Mouse (Mus musculus) lung, postnatal 0 days (tissue): ENCODE results near the gene Btbd3. TPM values are rescaled to one million over a fixed set of nuclear protein-coding genes. Genes with fewer than 3 reads are reported as not detected.

Experiments used
- ATAC-seq: fragments of 200-750 bp; cut with Nextera tagmentation; 2 replicates; pipeline ENCODE4 v1.8.0; 2017; ENCODE audit warnings: moderate library complexity
- DNase-seq: peaks from one replicate; pipeline ENCODE4 v3.0.0-alpha.2; 2016; ENCODE audit warnings: low spot score
- H3K27ac ChIP-seq: fragments of 300-500 bp; sonication (generic); 2 replicates; pipeline ENCODE4 v1.5.1; 2014; ENCODE audit warnings: antibody characterized with exemption, mild to moderate bottlenecking, low read length, mixed read lengths
- H3K27me3 ChIP-seq: fragments of 300-500 bp; sonication (generic); replicated peaks from 2 replicates; pipeline ENCODE4 v1.6.1; 2014; ENCODE audit warnings: low read length, mixed read lengths; ENCODE audit not compliant: insufficient read depth
- H3K36me3 ChIP-seq: fragments of 300-500 bp; sonication (generic); 2 replicates; pipeline ENCODE4 v1.6.1; 2014; ENCODE audit warnings: low read length, mixed read lengths; ENCODE audit not compliant: insufficient read depth
- H3K4me1 ChIP-seq: fragments of 300-500 bp; sonication (generic); 2 replicates; pipeline ENCODE4 v1.6.1; 2014; ENCODE audit warnings: antibody characterized with exemption, low read depth, low read length, mixed read lengths; ENCODE audit not compliant: insufficient read depth
- H3K4me2 ChIP-seq: fragments of 300-500 bp; sonication (generic); replicated peaks from 2 replicates; pipeline ENCODE4 v1.6.1; 2014; ENCODE audit warnings: low read depth, mild to moderate bottlenecking, low read length, moderate library complexity, mixed read lengths
- H3K4me3 ChIP-seq: fragments of 300-500 bp; sonication (generic); 2 replicates; pipeline ENCODE4 v1.5.1; 2014; ENCODE audit warnings: low read depth, low read length
- H3K9ac ChIP-seq: fragments of 300-500 bp; sonication (generic); replicated peaks from 2 replicates; pipeline ENCODE4 v1.6.1; 2014; ENCODE audit warnings: low read depth, mild to moderate bottlenecking
- H3K9me3 ChIP-seq: fragments of 300-500 bp; sonication (generic); 2 replicates; pipeline ENCODE4 v1.6.1; 2016; ENCODE audit warnings: low read length, mixed read lengths
- CTCF ChIP-seq: IDR thresholded peaks from 2 replicates; pipeline ENCODE4 v1.5.1; 2016; ENCODE audit warnings: antibody characterized with exemption, mild to moderate bottlenecking
- EP300 ChIP-seq: IDR thresholded peaks from 2 replicates; pipeline ENCODE4 v1.6.1; 2016; ENCODE audit warnings: antibody characterized with exemption, mild to moderate bottlenecking, control low read depth
- WGBS: fragments of 180-500 bp; shearing (Covaris S2); extraction: QIAGEN DNeasy Blood & Tissue Kit; methylation state at CpG from one replicate; pipeline ENCODE4 v1.1.7; 2014; 5-methylcytosine and 5-hydroxymethylcytosine counted together
- polyA plus RNA-seq: library from polyadenylated mRNA; unstranded; fragments of >200 nt; fragmentation: Nextera tagmentation; extraction: Ambion mirVana; gene quantifications from 2 replicates; pipeline ENCODE4 v1.2.1, GENCODE M21; 2015

Btbd3 gene
- polyA plus RNA-seq, 1 experiment from 2014 or later: 58.6 TPM

- Histone ChIP-seq H3K4me1 (no peaks in the 10 kb centered on the region), H3K27me3 (no peaks in the 10 kb centered on the region), H3K4me3 (no peak overlapping the region), H3K4me2 (no peak overlapping the region), H3K36me3 (no peaks in the 10 kb centered on the region), H3K9me3 (no peaks in the 10 kb centered on the region), H3K9ac (no peak overlapping the region), H3K27ac (no peak overlapping the region)
- WGBS: 88% methylated on average over 3 of the region's 3 CpGs
- DNase-seq: no peak
- no peak for TF ChIP-seq CTCF
- ATAC-seq: no peak
Observed at GRCm38 (mm10) chr2:138446466-138446865, 190.1 kb downstream of the Btbd3 start.

GRCm38 (mm10) chr2:138446943-138447342 is 190.6 kb downstream of the Btbd3 start:
- Histone ChIP-seq H3K27me3 (no peaks in the 10 kb centered on the region), H3K4me1 (no peaks in the 10 kb centered on the region), H3K27ac (no peak overlapping the region), H3K9me3 (no peaks in the 10 kb centered on the region), H3K36me3 (no peaks in the 10 kb centered on the region), H3K9ac (no peak overlapping the region), H3K4me2 (no peak overlapping the region), H3K4me3 (no peak overlapping the region)
- DNase-seq: no peak
- no peak for ATAC-seq
- 81% methylated on average over 7 of the region's 7 CpGs for WGBS
- TF ChIP-seq EP300 (no peak), CTCF (no peak)

- Histone ChIP-seq H3K27me3 (no peaks in the 10 kb centered on the region), H3K4me3 (no peak overlapping the region), H3K27ac (no peak overlapping the region), H3K9ac (no peak overlapping the region), H3K36me3 (no peaks in the 10 kb centered on the region), H3K4me2 (no peak overlapping the region), H3K9me3 (no peaks in the 10 kb centered on the region), H3K4me1 (no peaks in the 10 kb centered on the region)
- 93% methylated on average over 3 of the region's 3 CpGs for WGBS
- ATAC-seq: no peak
- TF ChIP-seq CTCF (no peak), EP300 (no peak)
- no peak for DNase-seq
Observed at GRCm38 (mm10) chr2:138447681-138448080, 191.3 kb downstream of the Btbd3 start.

GRCm38 (mm10) chr2:138468046-138468572 is 211.7 kb downstream of the Btbd3 start:
- H3K4me3 ChIP-seq: no peak overlapping the region
- ATAC-seq: no peak
- no peaks in the 10 kb centered on the region for H3K9me3 ChIP-seq
- H3K36me3 ChIP-seq: no peaks in the 10 kb centered on the region
- no peak overlapping the region for H3K4me2 ChIP-seq
- no peak overlapping the region for H3K9ac ChIP-seq
- no peak overlapping the region for H3K27ac ChIP-seq
- H3K27me3 ChIP-seq: no peaks in the 10 kb centered on the region
- TF ChIP-seq EP300: no peak
- no peak for TF ChIP-seq CTCF
- DNase-seq: no peak
- H3K4me1 ChIP-seq: no peaks in the 10 kb centered on the region
- WGBS: 78% methylated on average over 20 of the region's 22 CpGs

- no peak for ATAC-seq
Observed at GRCm38 (mm10) chr2:138473407-138473806, 217.0 kb downstream of the Btbd3 start.

GRCm38 (mm10) chr2:138476486-138476885 is 220.1 kb downstream of the Btbd3 start:
- H3K4me3 ChIP-seq: no peak overlapping the region
- ATAC-seq (no peak), DNase-seq (no peak)
- WGBS: 79% methylated on average over 3 of the region's 3 CpGs
- H3K27ac ChIP-seq: no peak overlapping the region
- H3K9me3 ChIP-seq: no peaks in the 10 kb centered on the region
- H3K9ac ChIP-seq: no peak overlapping the region
- H3K4me1 ChIP-seq: no peaks in the 10 kb centered on the region
- H3K4me2 ChIP-seq: no peak overlapping the region
- H3K36me3 ChIP-seq: no peaks in the 10 kb centered on the region
- TF ChIP-seq CTCF (no peak), EP300 (no peak)
- H3K27me3 ChIP-seq: no peaks in the 10 kb centered on the region

More at GRCm38 (mm10) chr2:138473407-138473806, 217.0 kb downstream of the Btbd3 start:
- no peaks in the 10 kb centered on the region for H3K36me3 ChIP-seq
- no peak overlapping the region for H3K9ac ChIP-seq
- no peak for DNase-seq
- no peak overlapping the region for H3K27ac ChIP-seq
- H3K9me3 ChIP-seq: no peaks in the 10 kb centered on the region
- no peak overlapping the region for H3K4me3 ChIP-seq
- no peaks in the 10 kb centered on the region for H3K27me3 ChIP-seq
- H3K4me1 ChIP-seq: no peaks in the 10 kb centered on the region
- no peak overlapping the region for H3K4me2 ChIP-seq
- no peak for TF ChIP-seq CTCF
- no peak for TF ChIP-seq EP300
- 70% methylated on average over 5 of the region's 5 CpGs for WGBS

GRCm38 (mm10) chr2:138477278-138477677 is 220.9 kb downstream of the Btbd3 start:
- ATAC-seq: no peak
- no peak for TF ChIP-seq CTCF
- no peak for TF ChIP-seq EP300
- Histone ChIP-seq H3K27ac (no peak overlapping the region), H3K27me3 (no peaks in the 10 kb centered on the region), H3K4me1 (no peaks in the 10 kb centered on the region), H3K4me3 (no peak overlapping the region), H3K4me2 (no peak overlapping the region), H3K9me3 (no peaks in the 10 kb centered on the region), H3K36me3 (no peaks in the 10 kb centered on the region), H3K9ac (no peak overlapping the region)
- 93% methylated on average over 5 of the region's 5 CpGs for WGBS
- DNase-seq: no peak
